Mouse (Mus musculus): Measurements from ENCODE around the gene Muc3.
"Not testable (repeated sequence)": the region's sequence is repeated elsewhere in the genome, so short reads cannot be mapped to it uniquely, and the experiment has no call there.

The Muc3 gene

GRCm38 (mm10) chr5:137149272-137149882 lies at the start of gene Muc3:
TSS of gene Muc3 (minus strand) at chr5:137149322.
- not testable (repeated sequence) for DNase-seq (ENCODE audit: low read depth, low spot score)

DNA sequence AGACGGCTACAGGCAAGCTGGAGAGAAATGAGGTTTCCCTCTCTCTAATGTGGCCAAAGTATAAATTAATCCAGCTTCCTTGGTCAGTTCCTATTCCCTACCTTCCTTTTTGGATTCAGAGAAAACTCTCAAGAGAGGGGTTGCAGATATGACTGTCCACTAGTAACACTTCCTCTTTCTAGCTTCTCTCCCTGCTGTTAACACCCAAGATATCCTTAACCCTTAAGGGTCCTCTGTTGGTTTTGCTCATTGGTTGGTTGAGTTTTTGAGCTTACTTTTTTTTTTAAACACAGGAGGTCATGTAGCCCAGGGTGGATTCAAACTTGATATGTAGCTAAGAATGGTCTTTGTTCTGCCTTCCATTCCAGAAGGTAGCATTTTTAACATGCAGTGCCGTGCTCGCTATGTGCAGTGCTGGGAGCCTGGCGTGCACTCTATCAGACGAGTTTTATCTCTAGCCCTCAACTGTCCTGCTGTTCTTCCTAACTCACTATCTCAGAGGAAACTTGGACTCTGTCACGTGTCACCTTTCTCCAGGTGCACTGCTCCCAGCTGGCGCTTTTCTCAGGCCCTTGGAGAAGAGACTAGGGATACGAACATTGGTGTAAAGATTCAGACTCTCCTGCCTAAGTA lies 45.5 kb upstream of the Muc3 start:
- no peak for DNase-seq (ENCODE audit: low read depth, low spot score)

- DNase-seq (ENCODE audit: low read depth, low spot score): no peak
Observed at GRCm38 (mm10) chr5:137193279-137193952, 44.3 kb upstream of the Muc3 start.

GRCm38 (mm10) chr5:137189326-137189725 lies 40.2 kb upstream of the Muc3 start:
- peak; percentile 58 for DNase-seq (ENCODE audit: low read depth, low spot score)

GRCm38 (mm10) chr5:137185362-137185761 lies 36.2 kb upstream of the Muc3 start:
- no peak for DNase-seq (ENCODE audit: low read depth, low spot score)

DNA sequence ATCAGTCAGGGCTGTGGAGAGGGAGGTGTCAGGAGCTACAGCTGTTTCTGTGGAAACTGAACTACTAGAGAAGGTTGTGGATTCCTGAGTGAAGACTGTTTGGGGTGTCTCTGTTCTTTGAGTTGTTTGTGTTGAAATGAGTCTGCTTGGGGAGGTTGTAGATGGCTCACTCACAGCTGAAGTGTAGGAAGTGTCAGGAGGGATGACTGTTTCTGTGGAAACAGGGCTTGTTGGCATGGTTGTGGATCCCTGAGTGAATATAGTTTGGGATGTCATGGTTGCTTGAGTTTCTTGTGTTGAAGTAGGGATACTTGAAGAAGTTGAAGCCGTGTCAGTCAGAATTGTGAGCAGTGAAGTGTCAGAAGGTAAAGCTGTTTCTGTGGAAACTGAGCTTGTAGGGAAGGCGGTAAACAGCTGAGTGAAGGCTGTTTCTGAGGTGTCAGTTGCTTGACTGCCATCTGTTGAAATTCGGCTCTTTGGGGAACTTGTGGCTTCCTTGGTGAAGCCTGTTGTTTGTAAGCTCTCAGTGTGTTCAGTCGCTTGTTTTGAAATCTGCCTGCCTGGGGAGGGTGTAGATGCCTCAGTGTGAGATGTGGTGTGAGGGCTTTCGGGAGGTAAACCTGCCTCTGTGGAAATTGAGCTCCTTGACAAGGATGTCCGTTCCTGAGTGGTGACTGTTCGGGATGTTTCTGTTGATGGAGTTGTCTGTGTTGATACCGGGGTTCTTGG lies 30.7 kb upstream of the Muc3 start:
- DNase-seq (ENCODE audit: low read depth, low spot score): no peak

DNA sequence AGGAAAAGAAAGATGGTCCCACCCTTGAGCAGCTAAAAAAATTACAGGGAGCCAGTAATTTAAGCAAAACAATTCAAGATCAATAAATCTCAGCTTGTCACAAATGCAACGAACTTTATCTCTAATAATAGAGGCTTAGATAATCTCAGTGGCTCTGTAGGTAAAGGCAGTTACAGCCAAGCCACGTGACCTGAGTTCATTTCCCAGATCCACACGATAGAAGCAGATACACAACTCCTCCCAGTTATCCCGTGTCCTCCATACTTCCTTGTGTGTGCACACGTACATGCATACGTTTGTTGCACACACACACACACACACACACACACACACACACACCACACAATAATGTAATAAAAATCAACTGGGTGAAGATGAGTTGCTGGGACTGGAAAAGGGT lies 24.8 kb upstream of the Muc3 start:
- no peak for DNase-seq (ENCODE audit: low read depth, low spot score)

- DNase-seq (ENCODE audit: low read depth, low spot score): peak; percentile 71
Observed at GRCm38 (mm10) chr5:137172591-137172990, 23.5 kb upstream of the Muc3 start.

DNA sequence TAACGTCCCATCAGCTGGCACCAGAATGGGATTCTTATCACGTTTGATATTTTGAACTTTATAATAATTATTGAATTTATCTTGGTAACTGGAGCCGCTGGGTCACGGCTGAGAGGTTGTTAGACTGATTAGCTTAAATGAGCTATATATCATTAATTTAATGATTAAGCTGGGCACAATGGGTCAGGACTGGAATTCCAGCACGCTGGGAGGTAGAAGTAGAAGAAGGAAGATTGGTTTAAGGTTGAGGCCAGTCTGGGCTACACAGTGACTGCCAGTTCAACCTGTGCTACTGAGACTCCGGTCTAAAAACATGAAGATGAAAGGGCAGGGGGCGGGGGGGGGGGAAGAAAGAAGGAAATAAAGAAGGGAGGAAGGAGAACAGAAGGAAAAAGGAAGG lies 22.4 kb upstream of the Muc3 start:
- no peak for DNase-seq (ENCODE audit: low read depth, low spot score)

GRCm38 (mm10) chr5:137170836-137171380 lies 21.8 kb upstream of the Muc3 start:
- no peak for DNase-seq (ENCODE audit: low read depth, low spot score)

GRCm38 (mm10) chr5:137167539-137167938 lies 18.4 kb upstream of the Muc3 start:
- DNase-seq (ENCODE audit: low read depth, low spot score): no peak

DNA sequence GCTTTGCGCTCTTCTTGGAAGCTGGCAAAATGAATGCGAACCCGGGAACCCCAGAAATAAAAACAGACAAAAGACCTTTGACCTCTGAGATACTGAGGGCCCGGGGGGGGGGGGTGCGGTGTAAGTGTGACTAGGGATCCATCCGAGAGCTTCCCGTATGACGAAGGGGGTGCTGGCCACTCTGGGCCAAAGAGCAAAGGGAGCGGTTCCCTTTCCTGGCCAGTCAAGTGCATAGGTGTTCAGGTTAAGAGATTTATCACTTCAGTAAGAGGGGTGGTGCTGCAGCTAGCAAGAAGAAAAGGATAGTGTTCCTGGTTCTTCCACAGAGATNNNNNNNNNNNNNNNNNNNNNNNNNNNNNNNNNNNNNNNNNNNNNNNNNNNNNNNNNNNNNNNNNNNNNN lies 16.9 kb upstream of the Muc3 start:
- DNase-seq (ENCODE audit: low read depth, low spot score): no peak

GRCm38 (mm10) chr5:137161853-137162252 lies 12.7 kb upstream of the Muc3 start:
- no peak for DNase-seq (ENCODE audit: low read depth, low spot score)

DNA sequence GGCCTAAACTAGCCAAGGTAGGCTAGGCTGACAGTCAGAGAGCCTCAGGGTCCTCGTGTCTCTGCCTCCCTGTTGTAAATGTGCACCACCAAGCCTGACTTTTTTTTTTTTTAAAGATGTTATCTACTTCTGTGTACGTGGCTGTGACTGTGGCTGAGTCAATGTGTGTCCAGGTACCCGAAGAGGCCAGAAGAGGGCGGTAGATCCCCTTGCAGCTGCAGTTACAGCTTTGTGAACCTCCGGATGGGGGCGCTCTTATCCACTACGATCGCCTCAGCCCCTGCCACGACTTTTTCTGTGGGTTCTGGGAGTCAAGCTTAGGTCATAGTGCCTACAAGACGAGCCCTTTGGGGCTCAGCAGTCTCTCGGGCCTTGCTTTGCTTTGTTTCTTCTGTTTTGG lies 10.3 kb upstream of the Muc3 start:
- DNase-seq (ENCODE audit: low read depth, low spot score): peak; percentile 81

GRCm38 (mm10) chr5:137153289-137153688 lies 4.2 kb upstream of the Muc3 start:
- DNase-seq (ENCODE audit: low read depth, low spot score): peak; percentile 88

DNA sequence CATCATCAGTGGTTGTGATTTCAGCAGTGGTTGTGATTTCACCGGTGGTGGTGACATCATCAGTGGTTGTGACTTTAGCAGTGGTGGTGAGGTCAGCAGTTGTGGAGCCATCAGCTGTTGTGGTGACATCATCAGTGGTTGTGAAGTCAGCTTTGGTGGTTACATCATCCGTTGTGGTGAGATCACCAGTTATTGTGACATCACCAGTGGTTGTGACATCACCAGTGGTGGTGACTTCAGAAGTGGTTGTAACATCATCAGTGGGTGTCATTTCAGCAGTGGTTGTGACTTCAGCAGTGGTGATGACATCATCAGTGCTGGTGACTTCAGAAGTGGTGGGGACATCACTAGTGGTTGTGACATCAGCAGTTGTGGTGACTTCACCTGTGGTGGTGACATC lies 3.5 kb upstream of the Muc3 start:
- DNase-seq (ENCODE audit: low read depth, low spot score): no peak

DNA sequence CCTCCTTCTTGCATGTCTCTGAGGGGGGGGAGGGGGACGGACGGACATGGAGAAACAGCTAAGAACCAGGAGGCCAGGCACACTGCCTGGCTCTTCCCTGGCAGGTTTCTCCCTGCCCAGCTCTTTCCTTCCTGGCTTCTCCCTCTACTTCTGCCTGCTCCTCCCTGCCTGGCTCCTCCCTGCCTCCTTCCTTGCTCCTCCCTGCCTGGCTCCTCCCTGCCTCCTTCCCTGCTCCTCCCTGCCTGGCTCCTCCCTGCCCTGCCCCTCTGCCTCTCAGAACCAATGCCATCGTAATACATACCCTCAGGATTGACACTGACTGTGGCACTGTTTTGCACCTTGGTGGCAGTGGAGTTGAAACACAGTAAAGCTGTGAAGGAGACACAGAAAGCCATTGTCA lies 8.3 kb downstream of the Muc3 start:
- peak; percentile 60 for DNase-seq (ENCODE audit: low read depth, low spot score)

GRCm38 (mm10) chr5:137138977-137139376 lies 10.1 kb downstream of the Muc3 start:
- DNase-seq (ENCODE audit: low read depth, low spot score): peak; percentile 47

DNA sequence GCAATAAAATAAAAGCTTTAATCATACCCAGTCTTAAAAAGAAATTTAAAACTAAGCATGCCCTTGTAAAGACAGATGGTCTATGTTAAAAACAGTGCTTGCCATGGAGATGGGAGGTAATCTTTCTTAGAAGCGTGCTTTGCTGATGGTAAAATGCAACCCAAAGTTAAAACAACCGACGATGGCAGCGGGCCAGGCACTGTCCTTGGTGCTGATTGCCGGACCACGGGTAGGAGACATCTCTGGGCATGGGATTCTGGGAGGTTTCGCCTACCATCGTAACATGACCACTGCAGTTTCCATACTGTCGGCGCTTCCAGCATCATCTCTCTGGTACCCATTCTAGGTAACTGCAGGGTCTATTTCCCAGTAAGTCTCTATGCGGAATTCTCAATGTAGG lies 14.2 kb downstream of the Muc3 start:
- no peak for DNase-seq (ENCODE audit: low read depth, low spot score)

DNA sequence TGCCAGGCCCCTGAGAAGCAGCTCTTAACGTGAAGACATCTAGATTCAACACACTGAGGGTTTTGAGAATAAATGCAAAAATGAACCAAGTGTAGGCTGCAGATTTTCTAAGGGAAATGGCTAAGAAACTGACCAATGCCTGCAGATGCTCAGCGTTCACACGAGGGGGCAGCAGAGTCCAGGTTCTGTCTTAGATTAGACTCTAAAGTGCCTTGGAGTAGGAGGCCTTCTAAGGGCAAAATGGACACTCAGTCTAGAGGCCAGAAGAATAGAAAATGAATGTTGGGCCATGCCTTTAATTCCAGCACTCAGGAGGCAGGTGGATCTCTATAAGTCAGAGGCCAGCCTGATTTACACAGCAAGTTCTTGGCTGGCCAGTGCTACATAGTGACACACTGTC lies 17.6 kb downstream of the Muc3 start:
- DNase-seq (ENCODE audit: low read depth, low spot score): peak; percentile 61

DNA sequence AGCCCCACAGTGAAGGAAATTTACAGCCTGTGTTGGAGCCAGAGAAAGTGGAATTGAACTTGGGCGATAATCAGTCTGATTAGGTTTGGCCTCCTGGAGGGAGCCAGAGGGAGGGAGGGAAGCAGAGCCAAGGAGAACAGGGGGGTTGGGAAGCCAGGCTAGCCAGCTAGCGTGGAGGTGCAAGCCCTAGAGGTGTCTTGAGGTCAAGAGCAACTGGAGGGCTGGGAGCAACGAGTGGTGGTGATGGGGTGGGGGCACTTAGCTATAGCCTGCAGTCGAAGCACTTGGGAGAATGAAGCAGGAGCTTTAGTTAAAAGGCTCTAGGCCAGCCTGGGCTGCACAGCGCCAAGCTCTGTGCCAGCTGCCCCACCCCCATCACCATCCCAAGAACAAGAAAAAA lies 19.8 kb downstream of the Muc3 start:
- DNase-seq (ENCODE audit: low read depth, low spot score): no peak

DNA sequence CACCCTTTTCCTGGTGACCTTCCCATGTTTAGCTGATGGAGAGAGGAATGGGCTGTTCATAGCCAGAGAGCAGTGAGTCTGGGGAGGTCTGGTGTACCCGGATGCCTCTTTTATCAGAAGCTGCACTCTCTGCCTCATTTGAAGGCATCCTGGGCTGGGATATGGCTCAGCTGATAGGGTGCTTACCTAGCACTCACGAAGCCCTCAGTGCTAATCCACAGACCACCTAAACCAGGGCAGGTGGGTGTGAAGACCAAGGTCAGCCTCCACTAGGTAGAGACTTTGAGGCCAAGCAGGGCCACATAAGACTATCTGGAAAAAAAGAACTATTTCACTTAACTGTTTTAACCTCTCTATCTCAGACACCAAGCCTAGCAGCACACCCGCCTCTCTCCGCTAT lies 25.6 kb downstream of the Muc3 start:
- no peak for DNase-seq (ENCODE audit: low read depth, low spot score)

All from R1 (cell line).